Mouse (Mus musculus) lung, postnatal 0 days (tissue): ENCODE measurements around the gene Trim40.

Experiments used
- CTCF ChIP-seq: IDR thresholded peaks from 2 replicates; pipeline ENCODE4 v1.5.1; 2016; ENCODE audit warnings: antibody characterized with exemption, mild to moderate bottlenecking
- EP300 ChIP-seq: IDR thresholded peaks from 2 replicates; pipeline ENCODE4 v1.6.1; 2016; ENCODE audit warnings: antibody characterized with exemption, mild to moderate bottlenecking, control low read depth

- TF ChIP-seq CTCF (no peak), EP300 (no peak)
Observed at GRCm38 (mm10) chr17:36874636-36875035, 15.3 kb downstream of the Trim40 start.
